Mouse (Mus musculus) embryonic fibroblast, embryonic 13.5 days (primary cell): ENCODE results near the gene Tmigd1. TPM values are rescaled to one million over a fixed set of nuclear protein-coding genes. Genes with fewer than 3 reads are reported as not detected.
"Not testable (repeated sequence)": the region's sequence is repeated elsewhere in the genome, so short reads cannot be mapped to it uniquely, and the experiment has no call there.

Experiments used
- H3K27ac ChIP-seq: 2 replicates; pipeline ENCODE4 v1.5.1; 2012; ENCODE audit warnings: low read length, control low read depth, inconsistent platforms; ENCODE audit not compliant: insufficient read depth
- H3K4me1 ChIP-seq: 2 replicates; pipeline ENCODE4 v1.6.1; 2011; ENCODE audit warnings: low read length; ENCODE audit not compliant: control insufficient read depth, insufficient read depth
- H3K4me3 ChIP-seq: 2 replicates; pipeline ENCODE4 v1.5.1; 2011; ENCODE audit warnings: mild to moderate bottlenecking, control low read depth, low read length; ENCODE audit not compliant: insufficient read depth
- CTCF ChIP-seq: IDR thresholded peaks from 2 replicates; pipeline ENCODE4 v1.5.1; 2011; ENCODE audit warnings: mild to moderate bottlenecking, control low read depth, low read length, moderate library complexity, borderline replicate concordance; ENCODE audit not compliant: insufficient read depth
- POLR2A ChIP-seq: IDR thresholded peaks from 2 replicates; pipeline ENCODE4 v1.6.1; 2011; ENCODE audit warnings: low read depth, mild to moderate bottlenecking, control low read depth, low read length, moderate library complexity
- polyA plus RNA-seq: library from polyadenylated mRNA; stranded (reverse); fragments of >200 nt; gene quantifications from 2 replicates; pipeline ENCODE4 v1.2.4, GENCODE M21; 2011; ENCODE audit warnings: low read depth; ENCODE audit not compliant: missing spikeins, insufficient read length

Gene Tmigd1
- polyA plus RNA-seq, 1 experiment: not detected

DNA sequence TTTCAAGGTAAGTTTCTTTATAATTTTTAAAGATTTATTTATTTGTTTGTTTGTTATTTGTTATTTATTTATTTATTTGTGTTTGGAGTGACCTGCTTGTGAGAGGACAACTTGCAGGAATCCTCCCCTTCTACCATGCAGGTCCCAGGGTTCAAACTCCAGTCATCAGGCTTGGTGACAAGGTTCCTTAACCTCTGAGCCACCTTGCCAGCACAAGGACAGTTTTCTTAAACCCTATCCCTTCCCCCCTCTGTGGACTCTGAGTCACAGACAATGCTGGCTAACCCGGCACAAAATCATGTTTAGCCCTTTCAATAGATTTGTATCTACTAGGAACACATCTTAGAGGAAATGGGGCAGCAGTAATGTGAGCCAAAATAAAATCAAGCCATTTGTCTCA lies 18.6 kb downstream of the Tmigd1 start:
- TF ChIP-seq POLR2A: no peak
- no peak for TF ChIP-seq CTCF

GRCm38 (mm10) chr11:76924759-76925236 lies 22.8 kb downstream of the Tmigd1 start, which contains the start of gene Blmh:
Blmh (plus strand) TSS chr11:76924809.
- TF ChIP-seq CTCF (no peak), POLR2A (no peak)
- Histone ChIP-seq H3K4me1 (no peaks in the 10 kb centered on the region), H3K27ac (no peak within 1 kb of the TSS), H3K4me3 (no peak within 1 kb of the TSS)

More for the DNA sequence above, 18.6 kb downstream of the Tmigd1 start:
- H3K27ac ChIP-seq: no peak overlapping the region
- H3K4me1 ChIP-seq: no peaks in the 10 kb centered on the region; the same call in 1 of the 2 replicates
- H3K4me3 ChIP-seq: no peak overlapping the region

DNA sequence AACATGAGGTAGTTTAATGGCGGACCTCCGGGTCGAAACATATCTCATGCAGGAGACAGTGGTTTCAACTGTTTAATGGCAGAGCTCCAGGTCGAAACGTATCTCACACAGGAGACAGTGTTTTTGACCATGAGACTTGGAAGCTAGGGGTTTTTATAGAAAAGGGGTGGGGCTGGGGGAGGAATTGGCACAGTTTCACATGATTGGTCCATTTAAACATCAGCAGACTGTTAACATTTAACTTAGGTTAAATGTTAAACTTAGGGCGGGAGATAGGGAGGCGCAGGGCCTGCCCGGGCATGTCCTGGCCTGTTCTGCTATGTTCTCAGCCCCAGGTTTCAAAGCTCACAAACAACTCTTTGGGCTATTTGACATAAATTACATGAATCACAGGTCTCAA lies 26.6 kb downstream of the Tmigd1 start:
- H3K27ac ChIP-seq, H3K4me1 ChIP-seq, H3K4me3 ChIP-seq: not testable (repeated sequence)

GRCm38 (mm10) chr11:76933209-76933608 lies 31.2 kb downstream of the Tmigd1 start:
- no peak overlapping the region for H3K4me3 ChIP-seq
- TF ChIP-seq POLR2A: no peak
- no peak for TF ChIP-seq CTCF
- no peaks in the 10 kb centered on the region for H3K4me1 ChIP-seq
- H3K27ac ChIP-seq: no peak overlapping the region

- no peak overlapping the region for H3K27ac ChIP-seq
- H3K4me1 ChIP-seq: no peaks in the 10 kb centered on the region
- H3K4me3 ChIP-seq: no peak overlapping the region
- TF ChIP-seq POLR2A (no peak), CTCF (no peak)
Observed at GRCm38 (mm10) chr11:76936578-76936977, 34.6 kb downstream of the Tmigd1 start.

DNA sequence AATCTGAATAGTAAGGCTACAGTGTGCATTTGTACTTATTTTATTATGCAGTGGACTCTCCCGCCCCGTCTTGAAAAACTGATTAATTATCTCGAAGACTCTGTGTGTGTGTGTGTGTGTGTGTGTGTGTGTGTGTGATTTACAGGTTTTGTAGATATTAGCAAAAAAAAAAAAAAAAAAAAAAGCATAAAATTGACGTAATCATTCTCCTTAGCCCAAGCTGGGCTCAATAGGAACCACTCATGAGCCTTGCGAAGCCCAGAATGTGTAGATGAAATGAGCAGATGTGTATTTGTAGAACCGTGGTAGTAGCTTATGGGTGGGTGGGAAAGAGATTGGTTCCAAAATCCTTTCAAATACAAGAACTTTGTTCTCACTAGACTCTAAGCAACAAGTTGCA lies 42.9 kb downstream of the Tmigd1 start:
- Histone ChIP-seq H3K27ac (peak overlapping the region; percentile 12), H3K4me1 (0 out of 2 replicates have a peak, but pooled peaks cover 3% of the 10 kb centered on the region), H3K4me3 (peak overlapping the region; percentile 93)
- TF ChIP-seq CTCF (no peak), POLR2A (no peak)

- TF ChIP-seq CTCF: no peak
- peak; percentile 88 for TF ChIP-seq POLR2A
- Histone ChIP-seq H3K27ac (peak overlapping the region; percentile 12), H3K4me3 (peak overlapping the region; percentile 93), H3K4me1 (0 out of 2 replicates have a peak, but pooled peaks cover 3% of the 10 kb centered on the region)
Observed at GRCm38 (mm10) chr11:76945386-76946202, 43.6 kb downstream of the Tmigd1 start.

- H3K27ac ChIP-seq: no peak overlapping the region
- H3K4me1 ChIP-seq: 0 out of 2 replicates have a peak, but pooled peaks cover 3% of the 10 kb centered on the region
- H3K4me3 ChIP-seq: peak overlapping the region; percentile 93
- TF ChIP-seq POLR2A (no peak), CTCF (no peak)
Observed at GRCm38 (mm10) chr11:76946203-76946585, 44.2 kb downstream of the Tmigd1 start.

GRCm38 (mm10) chr11:76953536-76953935 lies 51.6 kb downstream of the Tmigd1 start:
- Histone ChIP-seq H3K4me1 (peaks cover 5% of the 10 kb centered on the region), H3K27ac (peak overlapping the region; percentile 83), H3K4me3 (no peak overlapping the region)
- TF ChIP-seq POLR2A (no peak), CTCF (no peak)

GRCm38 (mm10) chr11:76965703-76966102 lies 63.7 kb downstream of the Tmigd1 start:
- no peak for TF ChIP-seq POLR2A
- TF ChIP-seq CTCF: no peak
- no peak overlapping the region for H3K27ac ChIP-seq
- H3K4me1 ChIP-seq: no peaks in the 10 kb centered on the region

More at GRCm38 (mm10) chr11:76965703-76966102, 63.7 kb downstream of the Tmigd1 start:
- H3K4me3 ChIP-seq: no peak overlapping the region

Other genes with a start within 250 kb of the Tmigd1 start
- not detected in 2 replicates for gene Bhlha9, start 229.7 kb upstream of the Tmigd1 start, polyA plus RNA-seq
- not detected in 2 replicates for gene Trarg1, start 222.4 kb upstream of the Tmigd1 start, polyA plus RNA-seq
- gene Gosr1, start 138.6 kb upstream of the Tmigd1 start, polyA plus RNA-seq: 34.0 and 38.3 TPM in 2 replicates
- 55.1 and 57.7 TPM in 2 replicates for gene Cpd, start 55.1 kb upstream of the Tmigd1 start, polyA plus RNA-seq
- 67.2 and 97.3 TPM in 2 replicates for gene Blmh, start 22.6 kb downstream of the Tmigd1 start, polyA plus RNA-seq
- gene Slc6a4, start 96.4 kb downstream of the Tmigd1 start, polyA plus RNA-seq: 0.23 TPM in 1 of 2 replicates, not detected in the other
- 19.4 and 23.8 TPM in 2 replicates for gene Nsrp1, start 176.3 kb downstream of the Tmigd1 start, polyA plus RNA-seq